ENCODE assay signal across 12 mouse cellular contexts in the genomic region with DNA sequence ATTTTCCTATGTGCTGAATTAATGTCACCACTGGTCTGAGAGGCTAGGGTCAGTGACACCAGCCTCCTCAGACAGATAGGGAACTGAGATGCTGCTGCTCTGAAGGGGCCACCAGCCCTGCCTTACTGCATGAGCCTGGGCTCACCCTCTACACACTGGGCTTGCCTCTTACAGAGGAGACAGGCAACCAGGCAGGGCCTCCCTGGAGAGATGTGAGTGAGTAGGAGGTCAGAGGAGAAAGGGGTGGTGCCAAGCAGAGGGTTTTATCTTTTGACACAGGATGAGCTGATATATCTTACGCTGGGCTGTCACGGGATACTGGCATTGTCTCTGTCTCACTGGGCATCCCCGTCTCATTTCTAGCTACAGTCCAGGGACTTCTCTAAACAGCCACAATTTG.
DNase-seq lines count a peak whose midpoint lies in the region; ATAC-seq and TF ChIP-seq lines count a peak whose summit lies in the region.
"Had no signal": no experiment of that assay in that cellular context is flagged by ENCODE, and none has a peak within 500 bp of the region (broad histone marks: within the 10 kb centered on the region; RNA-seq: fewer than 3 reads in every experiment).

No protein-coding gene starts in this region.

- peaks cover 32% of the 10 kb centered on the region for H3K4me1 ChIP-seq in hindbrain, embryonic 10.5 days (replicated peaks)
- H3K4me1 ChIP-seq in hindbrain, embryonic 14.5 days (replicated peaks; ENCODE audit: control insufficient read depth, insufficient read depth, low read length) = 0 out of 2 replicates have a peak, but pooled peaks cover 4% of the 10 kb centered on the region
- H3K4me1 ChIP-seq in MEL (ENCODE audit: control insufficient read depth in 1 of 2, insufficient read depth in 2 of 2, low read length in 2 of 2) = peaks cover 0 to 6% of the 10 kb centered on the region in 2 experiments; a peak in 1 of 4 replicates
- peaks cover 55% of the 10 kb centered on the region for H3K4me1 ChIP-seq in limb, embryonic 15.5 days

- H3K27me3 ChIP-seq in hindbrain, embryonic 10.5 days (ENCODE audit: insufficient read depth, poor library complexity, severe bottlenecking) = no peaks in the 10 kb centered on the region
- no peaks in the 10 kb centered on the region for H3K27me3 ChIP-seq in hindbrain, embryonic 14.5 days (ENCODE audit: control insufficient read depth, insufficient read depth, low read length)
- H3K27me3 ChIP-seq in MEL (ENCODE audit: control insufficient read depth in 1 of 2, insufficient read depth in 2 of 2, low read length in 2 of 2) = peaks cover 4 to 6% of the 10 kb centered on the region in 2 experiments; a peak in 1 of 4 replicates
- no peaks in the 10 kb centered on the region for H3K27me3 ChIP-seq in limb, embryonic 15.5 days
- H3K27me3 ChIP-seq: Patski had no signal

- H3K9ac ChIP-seq in hindbrain, embryonic 14.5 days = no peak overlapping the region
- H3K9ac ChIP-seq in MEL (ENCODE audit: control insufficient read depth, low read depth, low read length, poor library complexity, severe bottlenecking) = no peak overlapping the region
- H3K9ac ChIP-seq in limb, embryonic 15.5 days = no peak overlapping the region

- H3K27ac ChIP-seq in hindbrain, embryonic 10.5 days = peak overlapping the region; percentile 73
- no peak overlapping the region for H3K27ac ChIP-seq in hindbrain, embryonic 14.5 days
- no peak overlapping the region for H3K27ac ChIP-seq in MEL (ENCODE audit: control insufficient read depth, low read depth, low read length)
- peak overlapping the region; percentile 73 for H3K27ac ChIP-seq in limb, embryonic 15.5 days

- H3K4me2 ChIP-seq in hindbrain, embryonic 14.5 days (replicated peaks) = no peak overlapping the region
- no peak overlapping the region for H3K4me2 ChIP-seq in limb, embryonic 15.5 days

- H3K36me3 ChIP-seq in hindbrain, embryonic 10.5 days = peaks cover 81% of the 10 kb centered on the region
- H3K36me3 ChIP-seq in hindbrain, embryonic 14.5 days (replicated peaks; ENCODE audit: control insufficient read depth, insufficient read depth) = no peaks in the 10 kb centered on the region; the same call in none of the 2 replicates
- peaks cover 0 to 7% of the 10 kb centered on the region in 2 experiments; a peak in 1 of 4 replicates for H3K36me3 ChIP-seq in MEL (ENCODE audit: control insufficient read depth in 1 of 2, insufficient read depth in 2 of 2, low read length in 2 of 2)
- peaks cover 20% of the 10 kb centered on the region; the same call in 1 of the 2 replicates for H3K36me3 ChIP-seq in limb, embryonic 15.5 days

- TF ChIP-seq CTCF in MEL (IDR thresholded peaks at IDR 0.05 in 2 of 3, conservative IDR thresholded peaks at IDR 0.05 in 1 of 3; ENCODE audit: control insufficient read depth in 1 of 3, insufficient read depth in 1 of 3, low read depth in 2 of 3, low read length in 3 of 3, poor library complexity in 1 of 3, severe bottlenecking in 1 of 3) = no peak

- DNase-seq in hindbrain, embryonic 10.5 days (ENCODE audit: low spot score) = no peak
- DNase-seq in hindbrain, embryonic 14.5 days (ENCODE audit: low spot score) = no peak
- peak; percentile 10 for DNase-seq in MEL (ENCODE audit: low read depth, low spot score)
- DNase-seq in c-Kit-positive CD71-positive TER-119-negative erythroid progenitor cells, embryonic 14.5 days (ENCODE audit: low read depth) = peak; percentile 62
- DNase-seq in right cerebral cortex, adult 2 months (ENCODE audit: low spot score in 2 of 2) = no peak
- DNase-seq in gastrocnemius, postnatal 25 days = no peak
- DNase-seq in right cerebral cortex, postnatal 4 days = no peak
- DNase-seq: cerebellum, adult 11-12 months; kidney, postnatal 25 days; lung, adult 2 months had no signal

- 65% methylated on average over 3 of the region's 3 CpGs for WGBS in hindbrain, embryonic 10.5 days
- WGBS in hindbrain, embryonic 14.5 days = 52% methylated on average over 3 of the region's 3 CpGs
- 73% methylated on average over 3 of the region's 3 CpGs for WGBS in limb, embryonic 15.5 days

- no peak for ATAC-seq in hindbrain, embryonic 14.5 days (ENCODE audit: low FRiP score)
- ATAC-seq in limb, embryonic 15.5 days (ENCODE audit: insufficient number of reproducible peaks, low FRiP score, low TSS enrichment, low read depth) = 0 out of 2 replicates have a peak, but pooled peaks have one; percentile 56
- ATAC-seq: Patski had no signal

- TF ChIP-seq EP300 in MEL (IDR thresholded peaks at IDR 0.05; ENCODE audit: low read depth in 1 of 2, low read length in 2 of 2) = no peak

- TF ChIP-seq RAD21 in MEL (IDR thresholded peaks at IDR 0.05; ENCODE audit: low read depth, low read length) = no peak

- TF ChIP-seq POLR2A in MEL (IDR thresholded peaks at IDR 0.05; ENCODE audit: control insufficient read depth in 1 of 2, insufficient read depth in 1 of 2, low read depth in 1 of 2, low read length in 2 of 2, poor library complexity in 1 of 2) = no peak

- H3K4me3 ChIP-seq in hindbrain, embryonic 10.5 days = no peak overlapping the region
- H3K4me3 ChIP-seq in hindbrain, embryonic 14.5 days (replicated peaks; ENCODE audit: low read length) = no peak overlapping the region
- no peak overlapping the region for H3K4me3 ChIP-seq in MEL (ENCODE audit: control insufficient read depth in 1 of 2, insufficient read depth in 1 of 2, low read depth in 2 of 2, low read length in 2 of 2)
- H3K4me3 ChIP-seq in limb, embryonic 15.5 days = no peak overlapping the region

- no peaks in the 10 kb centered on the region for H3K9me3 ChIP-seq in hindbrain, embryonic 10.5 days
- H3K9me3 ChIP-seq in hindbrain, embryonic 14.5 days (ENCODE audit: control insufficient read depth, low read length) = no peaks in the 10 kb centered on the region
- no peaks in the 10 kb centered on the region for H3K9me3 ChIP-seq in MEL (replicated peaks; ENCODE audit: insufficient read depth, low read length)
- no peaks in the 10 kb centered on the region for H3K9me3 ChIP-seq in limb, embryonic 15.5 days

- no peaks in the 10 kb centered on the region for H3K79me2 ChIP-seq in MEL (ENCODE audit: control insufficient read depth, insufficient read depth, low read length, poor library complexity)

TF ChIP-seq in MEL, 35 proteins besides CTCF, POLR2A, EP300 and RAD21:
- TF ChIP-seq ZMIZ1 (IDR thresholded peaks at IDR 0.05; ENCODE audit: low read depth, low read length) = no peak
- no peak for TF ChIP-seq UBTF (IDR thresholded peaks at IDR 0.05; ENCODE audit: borderline replicate concordance, insufficient read depth, low read depth, low read length)
- no peak for TF ChIP-seq RCOR1 (IDR thresholded peaks at IDR 0.05; ENCODE audit: low read depth, low read length)
- TF ChIP-seq POLR2AphosphoS5 (IDR thresholded peaks at IDR 0.05; ENCODE audit: borderline replicate concordance, low read depth, low read length) = no peak
- no peak for TF ChIP-seq ETS1 (IDR thresholded peaks at IDR 0.05; ENCODE audit: low read depth, low read length)
- TF ChIP-seq NRF1 (IDR thresholded peaks at IDR 0.05; ENCODE audit: insufficient read depth, low read depth, low read length, poor library complexity, severe bottlenecking) = no peak
- no peak for TF ChIP-seq E2F4 (IDR thresholded peaks at IDR 0.05; ENCODE audit: borderline replicate concordance, low read depth, low read length)
- TF ChIP-seq POLR2AphosphoS2 (IDR thresholded peaks at IDR 0.05; ENCODE audit: low read length) = no peak
- TF ChIP-seq MXI1 (IDR thresholded peaks at IDR 0.05; ENCODE audit: low read depth, low read length) = no peak
- TF ChIP-seq GABPA (IDR thresholded peaks at IDR 0.05; ENCODE audit: low read depth, low read length) = no peak
- no peak for TF ChIP-seq SMC3 (IDR thresholded peaks at IDR 0.05; ENCODE audit: low read depth, low read length)
- no peak for TF ChIP-seq CHD2 (IDR thresholded peaks at IDR 0.05; ENCODE audit: low read length)
- no peak for TF ChIP-seq JUND (IDR thresholded peaks at IDR 0.05; ENCODE audit: low read depth, low read length)
- no peak for TF ChIP-seq ELF1 (IDR thresholded peaks at IDR 0.05; ENCODE audit: low read depth, low read length)
- TF ChIP-seq HCFC1 (IDR thresholded peaks at IDR 0.05; ENCODE audit: low read depth, low read length) = no peak
- TF ChIP-seq MAFK (IDR thresholded peaks at IDR 0.05; ENCODE audit: borderline replicate concordance, low read depth, low read length) = no peak
- TF ChIP-seq GATA1 (IDR thresholded peaks at IDR 0.05; ENCODE audit: low read depth, low read length) = no peak
- no peak for TF ChIP-seq TBP (IDR thresholded peaks at IDR 0.05; ENCODE audit: low read depth, low read length)
- TF ChIP-seq MAZ (IDR thresholded peaks at IDR 0.05; ENCODE audit: low read depth, low read length) = no peak
- no peak for TF ChIP-seq ZKSCAN1 (IDR thresholded peaks at IDR 0.05; ENCODE audit: low read depth, low read length)

Comparison
In these comparisons a context has a peak if more than half of its experiments do, and no peak if none do; other contexts are left out.
1. H3K27ac ChIP-seq: peak in hindbrain, embryonic 10.5 days (single experiment) and limb, embryonic 15.5 days (single experiment); none in hindbrain, embryonic 14.5 days (single experiment) and MEL (single experiment).
2. DNase-seq: peak in MEL (single experiment) and c-Kit-positive CD71-positive TER-119-negative erythroid progenitor cells, embryonic 14.5 days (single experiment); none in hindbrain, embryonic 10.5 days (single experiment), hindbrain, embryonic 14.5 days (single experiment), right cerebral cortex, adult 2 months (0 of 2), gastrocnemius, postnatal 25 days (single experiment) and right cerebral cortex, postnatal 4 days (single experiment).